Mouse (Mus musculus) kidney, embryonic 16.5 days (tissue): ENCODE results near the gene Gm10570. TPM values are rescaled to one million over a fixed set of nuclear protein-coding genes. Genes with fewer than 3 reads are reported as not detected.

Source experiments
- ATAC-seq: fragments of 200-750 bp; cut with Nextera tagmentation; 2 replicates; pipeline ENCODE4 v1.8.0; 2017; ENCODE audit warnings: moderate TSS enrichment; ENCODE audit not compliant: low FRiP score, low TSS enrichment
- H3K27ac ChIP-seq: fragments of 300-500 bp; sonication (generic); 2 replicates; pipeline ENCODE4 v1.5.1; 2014; ENCODE audit warnings: low read length
- H3K27me3 ChIP-seq: fragments of 300-500 bp; sonication (generic); 2 replicates; pipeline ENCODE4 v1.6.1; 2014; ENCODE audit warnings: low read length, control low read depth, mixed read lengths; ENCODE audit not compliant: insufficient read depth
- H3K36me3 ChIP-seq: fragments of 300-500 bp; sonication (generic); 2 replicates; pipeline ENCODE4 v1.6.1; 2014; ENCODE audit warnings: low read length, control low read depth, mixed read lengths; ENCODE audit not compliant: insufficient read depth
- H3K4me1 ChIP-seq: fragments of 300-500 bp; sonication (generic); 2 replicates; pipeline ENCODE4 v1.6.1; 2014; ENCODE audit warnings: low read length, control low read depth, mixed read lengths; ENCODE audit not compliant: insufficient read depth
- H3K4me2 ChIP-seq: fragments of 300-500 bp; sonication (generic); replicated peaks from 2 replicates; pipeline ENCODE4 v1.6.1; 2014; ENCODE audit warnings: low read depth, low read length
- H3K4me3 ChIP-seq: fragments of 300-500 bp; sonication (generic); 2 replicates; pipeline ENCODE4 v1.5.1; 2014; ENCODE audit warnings: mild to moderate bottlenecking, low read length
- H3K9ac ChIP-seq: fragments of 300-500 bp; sonication (generic); replicated peaks from 2 replicates; pipeline ENCODE4 v1.6.1; 2014; ENCODE audit warnings: low read length
- H3K9me3 ChIP-seq: fragments of 300-500 bp; sonication (generic); 2 replicates; pipeline ENCODE4 v1.6.1; 2016; ENCODE audit warnings: low read length, control low read depth
- WGBS: fragments of 180-500 bp; shearing (Covaris S2); extraction: QIAGEN DNeasy Blood & Tissue Kit; methylation state at CpG from one replicate; pipeline ENCODE4 v1.1.7; 2014; 5-methylcytosine and 5-hydroxymethylcytosine counted together
- polyA plus RNA-seq: library from polyadenylated mRNA; unstranded; fragments of >200 nt; fragmentation: Nextera tagmentation; extraction: Ambion mirVana; gene quantifications from 2 replicates; pipeline ENCODE4 v1.2.1, GENCODE M21; 2015

The Gm10570 gene
- polyA plus RNA-seq, 1 experiment from 2014 or later = 0.57 TPM

GRCm38 (mm10) chr4:130275016-130275822, 33.3 kb downstream of the Gm10570 start:
- peaks cover 38% of the 10 kb centered on the region for H3K27me3 ChIP-seq
- H3K9me3 ChIP-seq = no peaks in the 10 kb centered on the region
- H3K9ac ChIP-seq = peak overlapping the region; percentile 65
- H3K4me3 ChIP-seq = peak overlapping the region; percentile 65
- no peaks in the 10 kb centered on the region for H3K36me3 ChIP-seq
- H3K4me1 ChIP-seq = peaks cover 18% of the 10 kb centered on the region; the same call in 1 of the 2 replicates
- peak overlapping the region; percentile 98 for H3K4me2 ChIP-seq
- peak overlapping the region; percentile 1; the same call in 1 of the 2 replicates for H3K27ac ChIP-seq
- WGBS = 1% methylated on average over 58 of the region's 62 CpGs
- ATAC-seq = peak; percentile 59

- no peaks in the 10 kb centered on the region for H3K9me3 ChIP-seq
- peaks cover 38% of the 10 kb centered on the region for H3K27me3 ChIP-seq
- peak overlapping the region; percentile 72 for H3K27ac ChIP-seq
- under 1% methylated on average over 29 of the region's 29 CpGs for WGBS
- H3K36me3 ChIP-seq = no peaks in the 10 kb centered on the region
- peak overlapping the region; percentile 65 for H3K4me3 ChIP-seq
- peak; percentile 40 for ATAC-seq
- peak overlapping the region; percentile 98 for H3K4me2 ChIP-seq
- peak overlapping the region; percentile 65 for H3K9ac ChIP-seq
- peaks cover 18% of the 10 kb centered on the region; the same call in 1 of the 2 replicates for H3K4me1 ChIP-seq
Observed at GRCm38 (mm10) chr4:130274346-130275015, 34.0 kb downstream of the Gm10570 start.

GRCm38 (mm10) chr4:130273698-130274345, 34.7 kb downstream of the Gm10570 start:
- 14% methylated on average over 12 of the region's 12 CpGs for WGBS
- ATAC-seq = peak; percentile 46; the same call in 1 of the 2 replicates
- peak overlapping the region; percentile 98 for H3K4me2 ChIP-seq
- H3K36me3 ChIP-seq = no peaks in the 10 kb centered on the region
- H3K27ac ChIP-seq = peak overlapping the region; percentile 72
- no peaks in the 10 kb centered on the region for H3K9me3 ChIP-seq
- H3K27me3 ChIP-seq = peaks cover 38% of the 10 kb centered on the region
- H3K4me1 ChIP-seq = peaks cover 18% of the 10 kb centered on the region; the same call in 1 of the 2 replicates
- peak overlapping the region; percentile 65 for H3K4me3 ChIP-seq
- H3K9ac ChIP-seq = peak overlapping the region; percentile 65

- WGBS = 88% methylated on average over 6 of the region's 6 CpGs
- no peaks in the 10 kb centered on the region for H3K9me3 ChIP-seq
- H3K9ac ChIP-seq = no peak overlapping the region
- ATAC-seq = no peak
- peaks cover 26% of the 10 kb centered on the region for H3K27me3 ChIP-seq
- no peak overlapping the region for H3K27ac ChIP-seq
- H3K4me3 ChIP-seq = no peak overlapping the region
- H3K36me3 ChIP-seq = no peaks in the 10 kb centered on the region
- no peak overlapping the region for H3K4me2 ChIP-seq
- H3K4me1 ChIP-seq = peaks cover 20% of the 10 kb centered on the region; the same call in 1 of the 2 replicates
Observed at GRCm38 (mm10) chr4:130270611-130271347, 37.7 kb downstream of the Gm10570 start.

GRCm38 (mm10) chr4:130270089-130270488, 38.4 kb downstream of the Gm10570 start:
- ATAC-seq = no peak
- no peaks in the 10 kb centered on the region for H3K9me3 ChIP-seq
- H3K4me1 ChIP-seq = peaks cover 22% of the 10 kb centered on the region; the same call in 1 of the 2 replicates
- WGBS = 78% methylated on average over 8 of the region's 8 CpGs
- H3K36me3 ChIP-seq = no peaks in the 10 kb centered on the region
- no peak overlapping the region for H3K4me3 ChIP-seq
- no peak overlapping the region for H3K4me2 ChIP-seq
- no peak overlapping the region for H3K9ac ChIP-seq
- no peak overlapping the region for H3K27ac ChIP-seq
- peaks cover 19% of the 10 kb centered on the region; the same call in 1 of the 2 replicates for H3K27me3 ChIP-seq

GRCm38 (mm10) chr4:130268736-130269135, 39.7 kb downstream of the Gm10570 start:
- no peak for ATAC-seq
- Histone ChIP-seq H3K4me3 (no peak overlapping the region), H3K27ac (no peak overlapping the region), H3K4me1 (peaks cover 22% of the 10 kb centered on the region), H3K9ac (no peak overlapping the region), H3K36me3 (no peaks in the 10 kb centered on the region), H3K4me2 (no peak overlapping the region), H3K9me3 (no peaks in the 10 kb centered on the region), H3K27me3 (peaks cover 9% of the 10 kb centered on the region; the same call in 1 of the 2 replicates)
- WGBS = 84% methylated on average over 10 of the region's 10 CpGs

GRCm38 (mm10) chr4:130267069-130267468, 41.4 kb downstream of the Gm10570 start:
- Histone ChIP-seq H3K9ac (no peak overlapping the region), H3K9me3 (0 out of 2 replicates have a peak, but pooled peaks cover 3% of the 10 kb centered on the region), H3K4me3 (no peak overlapping the region), H3K27ac (peak overlapping the region; percentile 13; the same call in 1 of the 2 replicates), H3K4me1 (peaks cover 18% of the 10 kb centered on the region), H3K4me2 (no peak overlapping the region), H3K36me3 (0 out of 2 replicates have a peak, but pooled peaks cover 5% of the 10 kb centered on the region), H3K27me3 (peaks cover 4% of the 10 kb centered on the region; the same call in 1 of the 2 replicates)
- 72% methylated on average over 7 of the region's 7 CpGs for WGBS
- ATAC-seq = no peak

- peaks cover 18% of the 10 kb centered on the region for H3K4me1 ChIP-seq
- H3K27me3 ChIP-seq = peaks cover under 1% of the 10 kb centered on the region; the same call in 1 of the 2 replicates
- no peak for ATAC-seq
- no peak overlapping the region for H3K4me3 ChIP-seq
- WGBS = 39% methylated on average over 9 of the region's 9 CpGs
- no peak overlapping the region for H3K9ac ChIP-seq
- H3K9me3 ChIP-seq = 0 out of 2 replicates have a peak, but pooled peaks cover 3% of the 10 kb centered on the region
- no peak overlapping the region for H3K4me2 ChIP-seq
- H3K36me3 ChIP-seq = 0 out of 2 replicates have a peak, but pooled peaks cover 5% of the 10 kb centered on the region
- H3K27ac ChIP-seq = no peak overlapping the region
Observed at GRCm38 (mm10) chr4:130266601-130267000, 41.9 kb downstream of the Gm10570 start.
